Mouse (Mus musculus): ENCODE data around the gene Cyp1a2. TPM values are rescaled to one million over a fixed set of nuclear protein-coding genes. Genes with fewer than 3 reads are reported as not detected.
A peak's percentile ranks its signal among the peaks of the same experiment; 100 is the strongest.

The Cyp1a2 gene
- total RNA-seq, 2 experiments from 2014 or later: not detected

- no peak for ATAC-seq (replicated peaks; ENCODE audit: low FRiP score, low TSS enrichment, poor library complexity, severe bottlenecking)
These were observed 2.5 kb upstream of the Cyp1a2 start for GRCm38 (mm10) chr9:57686011-57686410.

- ATAC-seq (replicated peaks; ENCODE audit: low FRiP score, low TSS enrichment, poor library complexity, severe bottlenecking): no peak
These were observed 2.1 kb downstream of the Cyp1a2 start for GRCm38 (mm10) chr9:57681411-57681810.

DNA sequence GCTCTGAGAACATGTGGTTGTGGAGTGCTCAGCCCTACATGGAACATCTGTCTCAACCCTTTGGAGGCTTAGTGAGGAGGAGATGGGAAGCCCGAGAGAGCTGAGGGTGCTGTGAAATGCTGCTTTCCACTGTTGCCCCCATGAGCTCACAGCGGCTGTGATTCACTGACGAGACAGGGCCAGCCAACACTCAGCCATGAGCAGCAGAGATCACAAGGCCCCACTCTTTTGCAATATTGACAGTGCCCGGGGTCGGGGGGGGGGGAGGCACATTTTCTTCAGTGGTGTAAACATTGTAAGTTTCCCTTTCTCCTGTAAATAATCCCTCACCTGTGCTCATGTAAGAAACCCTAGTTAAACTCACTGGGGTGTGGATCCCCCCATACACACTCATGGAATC, 12.0 kb downstream of the Cyp1a2 start:
- no peak for ATAC-seq (replicated peaks; ENCODE audit: low FRiP score, low TSS enrichment, poor library complexity, severe bottlenecking)

GRCm38 (mm10) chr9:57671037-57671436, 12.5 kb downstream of the Cyp1a2 start:
- no peak for ATAC-seq (replicated peaks; ENCODE audit: low FRiP score, low TSS enrichment, poor library complexity, severe bottlenecking)

DNA sequence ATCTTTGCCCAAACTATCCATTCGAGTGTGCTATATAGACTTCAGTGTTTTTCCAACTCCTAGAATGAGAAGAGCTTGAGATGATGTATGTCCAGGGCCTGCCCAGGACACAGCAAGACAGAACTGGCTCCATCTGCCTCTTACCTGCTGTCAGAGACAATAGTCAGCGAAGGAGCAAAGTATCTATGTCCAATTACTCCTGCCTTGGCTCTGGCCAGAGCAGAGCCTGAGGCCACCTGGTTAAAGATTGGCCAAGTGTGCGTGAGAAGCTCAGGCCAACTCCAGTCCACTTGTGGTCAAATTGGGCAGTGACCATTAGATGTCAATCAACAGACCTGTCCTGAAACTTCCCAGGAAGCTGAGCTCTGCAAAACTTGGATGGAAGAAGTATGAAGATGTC, 13.9 kb downstream of the Cyp1a2 start:
- no peak for ATAC-seq (replicated peaks; ENCODE audit: low FRiP score, low TSS enrichment, poor library complexity, severe bottlenecking)

DNA sequence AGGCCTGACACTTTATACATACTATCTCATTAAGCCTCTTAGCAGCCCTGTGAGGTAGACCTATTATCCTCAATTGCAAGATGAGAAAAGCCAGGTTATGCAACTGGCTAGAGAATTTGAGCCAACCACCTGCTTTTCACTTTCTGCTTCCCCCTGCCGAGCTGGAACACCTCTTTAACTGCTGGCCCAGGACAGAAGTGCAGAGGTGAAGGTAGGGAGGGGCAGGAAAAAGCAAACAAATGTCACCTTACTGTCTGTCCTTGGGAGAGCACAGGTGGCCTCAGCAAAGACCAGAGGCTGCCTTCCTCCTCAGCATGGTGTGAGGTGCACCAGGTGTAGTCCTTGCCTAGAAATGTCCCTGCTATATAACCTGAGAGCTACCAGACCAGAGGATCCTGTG, 15.2 kb downstream of the Cyp1a2 start:
- no peak for ATAC-seq (replicated peaks; ENCODE audit: low FRiP score, low TSS enrichment, poor library complexity, severe bottlenecking)

DNA sequence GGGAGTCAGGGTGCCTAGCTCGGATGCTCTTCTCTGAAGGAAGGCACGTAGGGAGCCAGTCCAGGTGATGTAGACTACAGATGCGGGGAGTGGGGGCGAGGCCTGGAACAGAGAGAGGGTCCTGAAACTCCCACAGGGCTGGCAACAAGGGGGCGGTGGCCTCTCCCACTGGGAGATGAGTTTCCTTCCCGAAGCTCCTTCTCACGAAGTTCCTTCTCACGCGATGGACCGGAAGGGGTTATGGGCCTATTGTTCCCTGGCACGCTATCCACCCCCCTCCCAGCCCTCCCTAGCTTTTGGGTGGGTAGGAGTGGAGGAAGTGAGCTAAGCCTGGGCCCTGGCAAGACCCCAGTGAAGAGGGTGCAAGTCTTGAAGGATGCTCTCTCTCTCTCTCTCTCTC, 15.7 kb downstream of the Cyp1a2 start:
- ATAC-seq (replicated peaks; ENCODE audit: low FRiP score, low TSS enrichment, poor library complexity, severe bottlenecking): no peak

DNA sequence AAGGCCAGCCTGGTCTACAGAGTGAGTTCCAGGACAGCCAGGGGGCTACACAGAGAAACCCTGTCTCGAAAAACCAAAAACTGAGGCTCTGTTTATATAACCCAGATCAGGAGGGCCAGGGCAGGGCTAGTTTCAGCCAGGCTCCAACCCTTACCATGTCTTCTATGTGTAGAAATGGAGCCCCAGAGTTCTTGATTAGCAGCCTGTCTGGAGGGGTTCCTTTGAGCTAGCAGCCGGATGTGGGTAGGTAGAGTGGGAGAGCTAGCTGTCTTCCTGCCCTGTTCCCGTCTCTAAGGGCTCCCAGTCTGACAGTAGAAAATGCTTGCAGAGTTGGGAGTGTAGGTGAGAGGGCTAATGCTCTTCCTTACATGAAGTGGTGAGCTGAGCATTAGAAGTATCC, 16.4 kb downstream of the Cyp1a2 start:
- ATAC-seq (replicated peaks; ENCODE audit: low FRiP score, low TSS enrichment, poor library complexity, severe bottlenecking): no peak

GRCm38 (mm10) chr9:57666536-57666935, 17.0 kb downstream of the Cyp1a2 start:
- no peak for ATAC-seq (replicated peaks; ENCODE audit: low FRiP score, low TSS enrichment, poor library complexity, severe bottlenecking)

GRCm38 (mm10) chr9:57664616-57665015, 18.9 kb downstream of the Cyp1a2 start:
- ATAC-seq (replicated peaks; ENCODE audit: low FRiP score, low TSS enrichment, poor library complexity, severe bottlenecking): no peak

- no peak for ATAC-seq (replicated peaks; ENCODE audit: low FRiP score, low TSS enrichment, poor library complexity, severe bottlenecking)
These were observed 22.0 kb downstream of the Cyp1a2 start for GRCm38 (mm10) chr9:57661552-57661951.

- peak; percentile 56 for ATAC-seq (replicated peaks; ENCODE audit: low FRiP score, low TSS enrichment, poor library complexity, severe bottlenecking)
These were observed 23.0 kb downstream of the Cyp1a2 start for GRCm38 (mm10) chr9:57660501-57660900.

DNA sequence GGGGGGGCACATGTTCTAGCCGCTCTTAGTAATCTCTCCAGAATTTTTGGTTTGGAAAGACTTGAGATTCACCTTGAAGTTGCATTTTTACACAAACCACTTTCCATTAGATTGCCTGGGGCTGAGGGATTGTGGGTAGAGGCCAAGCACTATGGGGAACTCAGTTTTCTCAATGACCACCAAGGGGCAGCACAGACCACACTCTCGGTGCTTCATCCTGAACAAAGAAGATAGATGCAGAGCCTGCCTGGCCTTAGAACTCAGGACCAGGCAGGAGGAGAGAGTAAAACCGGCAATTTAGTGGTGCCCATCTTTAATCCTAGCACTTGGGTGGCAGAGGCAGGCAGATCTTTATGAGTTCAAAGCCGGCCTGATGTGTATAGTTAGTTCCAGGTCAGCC, 23.7 kb downstream of the Cyp1a2 start:
- ATAC-seq (replicated peaks; ENCODE audit: low FRiP score, low TSS enrichment, poor library complexity, severe bottlenecking): peak; percentile 82

DNA sequence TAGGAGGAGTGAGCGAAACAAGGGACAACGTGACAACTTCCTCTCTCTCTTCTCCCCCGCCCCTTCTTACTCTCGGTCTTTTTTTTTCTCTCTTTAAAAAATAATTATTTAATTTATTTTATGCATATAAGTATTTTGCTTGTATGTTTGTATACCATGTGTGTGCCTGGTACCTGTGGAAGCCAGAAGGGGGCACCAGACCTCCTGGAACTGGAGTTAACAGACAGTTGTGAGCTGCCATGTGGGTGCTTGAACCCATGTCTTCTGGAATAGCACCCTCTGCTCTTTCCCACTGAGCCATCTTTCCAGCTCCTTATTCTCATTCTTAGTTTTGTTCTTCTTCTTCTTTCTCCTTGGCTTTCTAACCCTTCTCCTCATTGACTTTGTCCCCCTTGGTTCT, 24.5 kb downstream of the Cyp1a2 start:
- no peak for ATAC-seq (replicated peaks; ENCODE audit: low FRiP score, low TSS enrichment, poor library complexity, severe bottlenecking)

- ATAC-seq (replicated peaks; ENCODE audit: low FRiP score, low TSS enrichment, poor library complexity, severe bottlenecking): no peak
These were observed 25.7 kb downstream of the Cyp1a2 start for GRCm38 (mm10) chr9:57657843-57658242.

DNA sequence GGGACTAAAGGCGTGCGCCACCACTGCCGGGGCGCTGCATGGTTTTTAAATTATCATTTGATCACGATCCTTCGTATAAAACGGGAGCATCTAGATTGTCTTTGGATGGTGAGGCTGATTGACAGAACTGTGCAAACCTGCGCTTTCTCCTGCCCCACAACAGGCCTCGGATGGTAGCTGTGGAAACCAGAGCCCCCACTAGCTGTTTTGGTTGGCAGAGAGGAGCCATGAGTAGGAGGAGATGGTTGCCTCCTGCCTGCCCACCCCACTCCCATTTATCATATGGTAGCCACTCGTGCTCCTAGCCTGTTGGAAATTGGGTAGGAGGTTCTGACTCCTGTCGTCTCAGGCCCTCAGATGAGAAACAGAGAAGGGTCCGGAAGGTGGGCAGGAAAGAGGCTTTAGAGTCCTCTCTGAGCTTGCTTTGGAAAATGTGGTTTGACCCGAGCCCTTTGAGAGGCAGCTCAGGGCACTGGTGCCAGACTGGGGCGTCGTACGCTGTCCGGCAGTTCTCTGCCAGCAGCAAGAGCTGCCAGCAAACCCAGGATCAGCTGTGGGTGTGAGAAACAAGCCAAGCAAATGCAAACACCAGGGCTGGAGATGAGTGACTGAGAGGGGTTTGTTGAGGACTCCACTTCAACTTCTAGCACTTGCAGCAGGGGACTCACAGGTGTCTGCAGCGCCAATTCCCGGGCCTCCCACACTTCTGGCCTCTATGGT, 26.7 kb downstream of the Cyp1a2 start:
- no peak for ATAC-seq (replicated peaks; ENCODE audit: low FRiP score, low TSS enrichment, poor library complexity, severe bottlenecking)

- peak; percentile 70 for ATAC-seq (replicated peaks; ENCODE audit: low FRiP score, low TSS enrichment, poor library complexity, severe bottlenecking)
These were observed 27.8 kb downstream of the Cyp1a2 start for GRCm38 (mm10) chr9:57655749-57656148.

DNA sequence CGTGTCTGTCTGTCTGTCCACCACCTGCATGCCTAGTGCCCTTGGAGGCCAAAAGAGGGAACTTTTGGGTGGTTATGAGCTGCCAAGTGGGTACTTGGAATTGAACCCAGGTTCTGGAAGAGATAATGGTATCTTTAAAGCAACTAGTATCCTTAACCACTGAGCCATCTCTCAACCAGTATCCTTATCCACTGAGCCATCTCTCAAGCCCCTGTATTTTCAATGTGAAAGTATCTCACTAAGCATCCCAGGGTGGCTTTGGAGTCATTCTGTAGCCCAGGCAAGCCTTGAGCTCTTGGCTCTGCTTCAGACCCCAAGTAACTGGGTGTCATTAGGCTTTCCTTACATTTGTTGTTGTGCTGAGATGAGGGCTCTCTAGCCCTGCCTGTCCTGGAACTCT, 28.5 kb downstream of the Cyp1a2 start:
- ATAC-seq (replicated peaks; ENCODE audit: low FRiP score, low TSS enrichment, poor library complexity, severe bottlenecking): no peak

DNA sequence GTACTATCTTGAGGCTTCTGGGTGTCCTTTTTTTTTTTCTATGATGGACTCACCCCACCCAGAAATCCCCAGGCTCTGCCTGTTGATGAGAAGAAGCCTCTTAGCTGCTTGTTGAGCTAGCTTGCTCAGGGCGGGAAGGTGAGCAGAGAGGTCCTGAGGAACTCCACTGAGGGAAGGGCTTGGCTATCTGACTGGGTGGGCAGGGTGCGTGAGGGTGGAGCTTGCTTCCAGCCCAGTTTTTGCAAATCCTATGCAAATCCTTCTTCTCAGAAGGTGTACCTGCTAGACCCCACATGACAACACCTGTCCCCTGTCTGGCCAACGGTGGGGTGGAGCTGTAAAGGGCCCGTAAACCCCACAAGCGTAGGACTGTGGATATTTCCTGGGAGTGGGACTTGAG, 30.2 kb downstream of the Cyp1a2 start, which contains the start of gene Csk:
TSS of gene Csk (minus strand) at position 349 of the 400 bp plus-strand sequence.
- ATAC-seq (replicated peaks; ENCODE audit: low FRiP score, low TSS enrichment, poor library complexity, severe bottlenecking): no peak

GRCm38 (mm10) chr9:57652855-57653254, 30.6 kb downstream of the Cyp1a2 start:
- ATAC-seq (replicated peaks; ENCODE audit: low FRiP score, low TSS enrichment, poor library complexity, severe bottlenecking): no peak

GRCm38 (mm10) chr9:57652351-57652750, 31.2 kb downstream of the Cyp1a2 start:
- ATAC-seq (replicated peaks; ENCODE audit: low FRiP score, low TSS enrichment, poor library complexity, severe bottlenecking): no peak

Measured in megakaryocyte-erythroid progenitor cell, adult 5-6 weeks (primary cell).